Mouse (Mus musculus): ENCODE results near the gene Gpc6.

Gene Gpc6

GRCm38 (mm10) chr14:117816706-117817105 lies 891.6 kb downstream of the Gpc6 start:
- DNase-seq = no peak

GRCm38 (mm10) chr14:117817196-117817595 lies 892.1 kb downstream of the Gpc6 start:
- DNase-seq = no peak

- no peak for DNase-seq
Measured at GRCm38 (mm10) chr14:117824491-117824890, 899.4 kb downstream of the Gpc6 start.

GRCm38 (mm10) chr14:117826294-117827046 lies 901.4 kb downstream of the Gpc6 start:
- DNase-seq = no peak

GRCm38 (mm10) chr14:117831267-117831666 lies 906.2 kb downstream of the Gpc6 start:
- no peak for DNase-seq

- DNase-seq = no peak
Measured at GRCm38 (mm10) chr14:117831731-117832130, 906.6 kb downstream of the Gpc6 start.

- DNase-seq = no peak
Measured at GRCm38 (mm10) chr14:117835506-117835905, 910.4 kb downstream of the Gpc6 start.

- no peak for DNase-seq
Measured at GRCm38 (mm10) chr14:117837021-117837420, 911.9 kb downstream of the Gpc6 start.

- no peak for DNase-seq
Measured at GRCm38 (mm10) chr14:117837715-117838114, 912.6 kb downstream of the Gpc6 start.

GRCm38 (mm10) chr14:117841211-117841610 lies 916.1 kb downstream of the Gpc6 start:
- DNase-seq = no peak

GRCm38 (mm10) chr14:117841797-117842553 lies 916.9 kb downstream of the Gpc6 start:
- DNase-seq = no peak

GRCm38 (mm10) chr14:117849591-117850505 lies 924.7 kb downstream of the Gpc6 start:
- DNase-seq = no peak

- no peak for DNase-seq
Measured at GRCm38 (mm10) chr14:117852266-117852665, 927.2 kb downstream of the Gpc6 start.

- no peak for DNase-seq
Measured at GRCm38 (mm10) chr14:117852842-117853241, 927.7 kb downstream of the Gpc6 start.

GRCm38 (mm10) chr14:117854498-117854897 lies 929.4 kb downstream of the Gpc6 start:
- no peak for DNase-seq

GRCm38 (mm10) chr14:117871268-117871667 lies 946.2 kb downstream of the Gpc6 start:
- DNase-seq = no peak

- DNase-seq = no peak
Measured at GRCm38 (mm10) chr14:117879313-117879712, 954.2 kb downstream of the Gpc6 start.

GRCm38 (mm10) chr14:117881112-117881511 lies 956.0 kb downstream of the Gpc6 start:
- no peak for DNase-seq

- DNase-seq = peak; percentile 14
Measured at GRCm38 (mm10) chr14:117882222-117882621, 957.1 kb downstream of the Gpc6 start.

- DNase-seq = no peak
Measured at GRCm38 (mm10) chr14:117889653-117890052, 964.5 kb downstream of the Gpc6 start.

- DNase-seq = no peak
Measured at GRCm38 (mm10) chr14:117891426-117891825, 966.3 kb downstream of the Gpc6 start.

- no peak for DNase-seq
Measured at GRCm38 (mm10) chr14:117892026-117892425, 966.9 kb downstream of the Gpc6 start.
